Mouse (Mus musculus) right cerebral cortex, postnatal 4 days (tissue): Measurements from ENCODE around the gene Mettl24.

Experiments used
- DNase-seq: peaks from one replicate; pipeline ENCODE4 v3.0.0-alpha.2; 2022

The Mettl24 gene

GRCm38 (mm10) chr10:40825952-40826351 is 142.9 kb downstream of the Mettl24 start:
- no peak for DNase-seq

DNA sequence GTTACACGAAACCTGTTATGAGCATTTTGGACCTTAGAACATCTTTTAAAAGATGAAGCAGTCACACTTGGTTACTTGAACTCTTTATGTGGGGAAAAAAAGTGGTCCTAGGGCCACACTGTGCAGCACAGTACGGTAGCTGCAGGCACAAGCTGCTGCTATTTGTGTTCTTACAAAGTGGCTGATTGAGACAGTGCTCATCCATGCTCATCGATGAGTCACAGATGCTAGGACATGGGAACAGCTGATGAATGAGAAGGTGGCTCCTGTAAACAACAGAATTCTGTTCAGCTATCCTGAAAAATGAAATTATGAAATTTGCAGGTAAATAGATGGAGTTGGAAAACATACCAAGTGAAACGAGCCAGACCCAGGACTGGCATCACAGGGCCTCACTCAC is 144.6 kb downstream of the Mettl24 start:
- no peak for DNase-seq

GRCm38 (mm10) chr10:40830312-40830711 is 147.2 kb downstream of the Mettl24 start:
- no peak for DNase-seq

- DNase-seq, result no peak
These were observed 148.2 kb downstream of the Mettl24 start for GRCm38 (mm10) chr10:40831267-40831666.

- DNase-seq, result no peak
These were observed 157.0 kb downstream of the Mettl24 start for GRCm38 (mm10) chr10:40840086-40840485.

DNA sequence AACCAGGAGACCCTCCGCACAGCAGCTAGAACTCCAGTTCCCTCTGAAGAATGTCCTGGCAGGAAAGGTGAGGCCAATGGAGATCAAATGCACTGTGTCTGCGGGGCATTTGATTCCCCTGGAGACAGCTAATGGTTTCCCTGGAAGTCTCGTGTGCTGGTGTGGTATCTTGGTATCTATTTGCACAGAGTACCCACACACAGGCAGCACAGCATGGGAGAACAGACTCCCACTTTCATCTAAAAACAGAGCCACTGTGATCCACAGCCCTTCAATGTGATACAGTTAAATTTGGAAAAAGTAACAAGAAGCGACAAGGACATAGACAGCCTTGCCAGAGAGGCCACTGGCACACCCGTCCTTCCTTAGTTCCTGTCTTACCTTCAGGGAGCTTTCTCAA is 160.8 kb downstream of the Mettl24 start:
- DNase-seq, result no peak

GRCm38 (mm10) chr10:40844546-40844945 is 161.5 kb downstream of the Mettl24 start:
- no peak for DNase-seq

DNA sequence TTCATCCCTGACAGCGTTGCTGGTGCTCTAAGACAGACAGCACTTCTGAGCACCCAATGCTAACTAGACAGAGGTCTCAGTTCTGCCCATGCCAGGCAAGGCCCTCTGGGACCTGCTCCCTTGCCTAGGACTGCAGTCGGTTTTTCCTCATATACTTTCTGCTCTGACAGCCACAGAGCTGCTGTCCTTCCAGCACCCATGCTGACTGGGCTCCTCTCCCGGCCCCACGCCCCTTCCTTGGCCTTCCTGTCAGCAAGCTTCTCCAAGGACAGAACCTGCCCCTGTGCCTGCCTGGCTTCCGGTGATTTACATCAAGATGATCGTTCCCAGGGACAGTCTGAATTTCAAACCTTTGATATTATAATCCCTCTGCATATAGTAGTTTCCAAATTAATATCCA is 162.5 kb downstream of the Mettl24 start:
- no peak for DNase-seq

- DNase-seq, result no peak
These were observed 164.2 kb downstream of the Mettl24 start for GRCm38 (mm10) chr10:40847176-40847874.

- DNase-seq, result no peak
These were observed 167.6 kb downstream of the Mettl24 start for GRCm38 (mm10) chr10:40850644-40851043.

- DNase-seq, result no peak
These were observed 168.1 kb downstream of the Mettl24 start for GRCm38 (mm10) chr10:40851138-40851537.

DNA sequence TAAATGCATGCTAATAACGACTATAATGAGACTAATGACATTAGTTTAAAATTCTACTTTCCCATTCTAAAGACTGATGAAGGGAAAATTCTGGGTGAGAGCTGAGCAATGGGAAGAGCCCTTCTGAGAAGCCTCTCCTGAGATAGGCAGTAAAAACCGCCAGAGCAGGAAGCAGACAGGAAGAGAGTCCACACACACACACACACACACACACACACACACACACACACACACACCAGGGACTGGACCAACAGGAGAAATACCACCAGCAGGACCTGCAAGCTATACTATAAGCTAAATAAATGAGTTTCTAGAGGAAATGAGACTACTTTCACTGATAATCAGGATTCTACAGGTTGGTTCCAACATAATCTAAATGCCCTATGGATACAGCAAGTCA is 172.5 kb downstream of the Mettl24 start:
- DNase-seq, result no peak

DNA sequence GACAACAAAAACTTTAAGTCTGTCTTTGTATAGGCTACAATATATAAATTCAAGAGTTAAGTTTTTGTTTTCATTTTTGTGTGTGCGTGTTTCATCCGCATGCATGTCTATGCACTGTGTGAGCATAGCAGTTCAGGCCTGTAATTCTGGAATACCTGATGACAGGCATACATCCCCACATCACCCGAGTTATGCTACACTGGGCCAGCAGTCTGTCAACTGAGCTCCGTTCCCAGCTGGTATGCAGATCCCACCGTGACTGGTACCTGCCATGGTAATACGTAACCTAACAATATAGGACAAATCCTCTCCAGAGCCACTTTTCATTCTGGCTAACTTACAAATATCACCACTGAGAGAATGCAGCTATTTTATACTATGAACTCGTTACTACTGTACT is 173.6 kb downstream of the Mettl24 start:
- DNase-seq, result no peak

DNA sequence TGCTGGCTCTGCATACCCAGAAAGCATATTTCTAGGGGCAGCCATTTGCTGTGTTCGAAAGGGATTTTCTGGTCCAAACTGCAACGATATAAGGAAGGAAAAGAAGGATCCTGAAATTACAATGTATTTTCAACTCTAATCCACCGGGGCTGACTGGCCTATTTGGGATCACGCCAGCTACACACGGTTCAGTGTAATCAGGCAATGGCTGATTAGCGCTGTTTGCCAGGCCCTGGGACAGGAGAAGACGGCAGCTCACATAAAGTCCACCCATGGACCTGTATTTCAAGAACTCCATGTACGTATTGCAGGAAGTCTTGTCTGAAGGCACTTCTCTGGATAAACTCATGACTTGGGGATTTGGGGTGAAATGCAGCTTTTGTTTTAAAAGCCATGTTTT is 174.5 kb downstream of the Mettl24 start:
- DNase-seq, result peak; percentile 21
